Mouse (Mus musculus): ENCODE measurements around the gene Mpg.

GRCm38 (mm10) chr11:32256146-32256545 is 29.8 kb downstream of the Mpg start:
- TF ChIP-seq CTCF (IDR thresholded peaks at IDR 0.05; ENCODE audit: borderline replicate concordance, insufficient read depth, low read depth, low read length) (no peak), POLR2A (IDR thresholded peaks at IDR 0.05; ENCODE audit: borderline replicate concordance, insufficient read depth, low read length) (no peak)
